Mouse (Mus musculus) stomach, postnatal 0 days (tissue): ENCODE measurements around the gene Sgip1. TPM values are rescaled to one million over a fixed set of nuclear protein-coding genes. Genes with fewer than 3 reads are reported as not detected.

Experiments used
- ATAC-seq: fragments of 200-750 bp; cut with Nextera tagmentation; 2 replicates; pipeline ENCODE4 v1.8.0; 2017; ENCODE audit not compliant: low FRiP score, low TSS enrichment
- DNase-seq: peaks from one replicate; pipeline ENCODE4 v3.0.0-alpha.2; 2016; ENCODE audit warnings: low spot score
- H3K27ac ChIP-seq: fragments of 300-500 bp; sonication (generic); replicated peaks from 2 replicates; pipeline ENCODE4 v1.5.1; 2014; ENCODE audit warnings: mild to moderate bottlenecking, control low read depth
- H3K27me3 ChIP-seq: fragments of 300-500 bp; sonication (generic); 2 replicates; pipeline ENCODE4 v1.6.1; 2014; ENCODE audit warnings: low read length; ENCODE audit not compliant: control insufficient read depth, insufficient read depth
- H3K36me3 ChIP-seq: fragments of 300-500 bp; sonication (generic); 2 replicates; pipeline ENCODE4 v1.6.1; 2014; ENCODE audit warnings: low read length, mixed read lengths; ENCODE audit not compliant: control insufficient read depth, insufficient read depth
- H3K4me1 ChIP-seq: fragments of 300-500 bp; sonication (generic); replicated peaks from 2 replicates; pipeline ENCODE4 v1.6.1; 2014; ENCODE audit warnings: antibody characterized with exemption; ENCODE audit not compliant: control insufficient read depth, insufficient read depth
- H3K4me2 ChIP-seq: fragments of 300-500 bp; sonication (generic); replicated peaks from 2 replicates; pipeline ENCODE4 v1.6.1; 2014; ENCODE audit warnings: low read depth, mild to moderate bottlenecking, control low read depth, moderate library complexity
- H3K4me3 ChIP-seq: fragments of 300-500 bp; sonication (generic); 2 replicates; pipeline ENCODE4 v1.5.1; 2014; ENCODE audit warnings: low read depth, low read length, control low read depth
- H3K9ac ChIP-seq: fragments of 300-500 bp; sonication (generic); 2 replicates; pipeline ENCODE4 v1.6.1; 2014; ENCODE audit warnings: mild to moderate bottlenecking, low read length, control low read depth, mixed read lengths
- H3K9me3 ChIP-seq: fragments of 300-500 bp; sonication (generic); 2 replicates; pipeline ENCODE4 v1.6.1; 2016; ENCODE audit warnings: low read length; ENCODE audit not compliant: control insufficient read depth
- CTCF ChIP-seq: IDR thresholded peaks from 2 replicates; pipeline ENCODE4 v1.5.1; 2016; ENCODE audit warnings: antibody characterized with exemption, low read depth, mild to moderate bottlenecking, moderate library complexity
- EP300 ChIP-seq: optimal IDR thresholded peaks from 2 replicates; pipeline ENCODE3; 2016; ENCODE audit warnings: antibody characterized with exemption
- WGBS: fragments of 180-500 bp; shearing (Covaris S2); extraction: QIAGEN DNeasy Blood & Tissue Kit; methylation state at CpG from one replicate; pipeline ENCODE4 v1.1.7; 2014; 5-methylcytosine and 5-hydroxymethylcytosine counted together
- polyA plus RNA-seq: library from polyadenylated mRNA; unstranded; fragments of >200 nt; fragmentation: Nextera tagmentation; extraction: Ambion mirVana; gene quantifications from 2 replicates; pipeline ENCODE4 v1.2.1, GENCODE M21; 2015

The Sgip1 gene
- polyA plus RNA-seq, 1 experiment from 2014 or later: 2.4 TPM

DNA sequence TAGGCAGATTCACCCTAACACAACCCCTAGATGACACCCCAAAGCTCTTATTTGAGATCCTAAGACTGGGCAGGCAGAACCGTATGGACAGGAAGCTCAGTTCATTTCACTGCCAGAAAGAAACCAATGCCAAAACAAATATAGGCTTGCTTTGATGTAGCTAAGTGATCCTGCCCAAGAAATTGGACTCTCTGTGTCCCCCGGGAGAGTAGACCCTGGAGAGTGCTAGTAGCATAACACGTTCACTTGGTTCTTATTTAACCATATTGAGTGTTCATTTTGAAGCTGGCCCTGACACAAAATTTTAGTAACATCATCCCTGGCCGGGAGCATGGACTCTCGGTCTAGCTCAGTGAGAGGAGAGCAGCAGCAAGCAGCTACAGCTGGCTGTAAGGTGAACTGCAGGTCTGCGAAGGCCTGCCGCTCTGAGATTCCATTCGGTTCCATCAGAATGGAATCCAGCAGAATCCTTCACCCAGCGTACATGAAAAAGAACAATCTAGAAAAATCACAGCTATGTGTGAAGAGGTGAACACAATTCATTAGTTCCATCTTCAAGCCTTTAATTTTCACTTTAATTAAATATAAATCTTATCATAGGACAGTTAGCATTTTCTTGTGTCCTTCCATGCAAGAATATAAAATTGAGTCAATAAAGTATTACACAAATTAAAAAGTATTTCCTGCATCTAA, 112.4 kb downstream of the Sgip1 start:
- WGBS: 67% methylated on average over 9 of the region's 9 CpGs
- DNase-seq (no peak), ATAC-seq (no peak)
- Histone ChIP-seq H3K4me1 (no peaks in the 10 kb centered on the region), H3K4me3 (no peak overlapping the region), H3K9ac (no peak overlapping the region), H3K4me2 (no peak overlapping the region), H3K27ac (no peak overlapping the region), H3K9me3 (no peaks in the 10 kb centered on the region), H3K27me3 (no peaks in the 10 kb centered on the region), H3K36me3 (no peaks in the 10 kb centered on the region)
- TF ChIP-seq CTCF (no peak), EP300 (no peak)

- ATAC-seq: no peak
- Histone ChIP-seq H3K27ac (no peak overlapping the region), H3K4me1 (no peaks in the 10 kb centered on the region)
These were observed 114.1 kb downstream of the Sgip1 start for GRCm38 (mm10) chr4:102854928-102855892.

GRCm38 (mm10) chr4:102856086-102856485, 115.0 kb downstream of the Sgip1 start:
- H3K9me3 ChIP-seq: no peaks in the 10 kb centered on the region
- H3K4me2 ChIP-seq: no peak overlapping the region
- 56% methylated on average over 7 of the region's 7 CpGs for WGBS
- no peak overlapping the region for H3K4me3 ChIP-seq
- ATAC-seq (no peak), DNase-seq (no peak)
- no peak overlapping the region for H3K27ac ChIP-seq
- no peaks in the 10 kb centered on the region for H3K27me3 ChIP-seq
- no peaks in the 10 kb centered on the region for H3K4me1 ChIP-seq
- H3K36me3 ChIP-seq: no peaks in the 10 kb centered on the region
- no peak overlapping the region for H3K9ac ChIP-seq
- TF ChIP-seq CTCF: no peak
- TF ChIP-seq EP300: no peak

More at GRCm38 (mm10) chr4:102854928-102855892, 114.1 kb downstream of the Sgip1 start:
- no peak for DNase-seq
- Histone ChIP-seq H3K9me3 (no peaks in the 10 kb centered on the region), H3K9ac (no peak overlapping the region), H3K4me2 (no peak overlapping the region), H3K36me3 (no peaks in the 10 kb centered on the region), H3K27me3 (no peaks in the 10 kb centered on the region), H3K4me3 (no peak overlapping the region)
- 82% methylated on average over 10 of the region's 10 CpGs for WGBS
- TF ChIP-seq CTCF: no peak
- no peak for TF ChIP-seq EP300

GRCm38 (mm10) chr4:102859259-102860194, 118.4 kb downstream of the Sgip1 start:
- WGBS: 89% methylated on average over 15 of the region's 15 CpGs

More at GRCm38 (mm10) chr4:102859259-102860194, 118.4 kb downstream of the Sgip1 start:
- Histone ChIP-seq H3K9me3 (no peaks in the 10 kb centered on the region), H3K9ac (no peak overlapping the region), H3K4me1 (no peaks in the 10 kb centered on the region), H3K36me3 (no peaks in the 10 kb centered on the region), H3K4me3 (no peak overlapping the region), H3K4me2 (no peak overlapping the region), H3K27ac (no peak overlapping the region), H3K27me3 (no peaks in the 10 kb centered on the region)
- DNase-seq: no peak
- ATAC-seq: no peak
- TF ChIP-seq CTCF (peak; percentile 51), EP300 (no peak)
